Comparison of ENCODE assay signal across 15 mouse cellular contexts in genomic region chr16:90382701-90383280, GRCm38 (mm10). TPM values are rescaled to one million over a fixed set of nuclear protein-coding genes. Genes with fewer than 3 reads are reported as not detected.
A peak's percentile ranks its signal among the peaks of the same experiment; 100 is the strongest.
DNase-seq lines count a peak whose midpoint lies in the region; ATAC-seq and TF ChIP-seq lines count a peak whose summit lies in the region.
"Had no signal": no experiment of that assay in that cellular context is flagged by ENCODE, and none has a peak within 500 bp of the region (broad histone marks: within the 10 kb centered on the region; RNA-seq: fewer than 3 reads in every experiment).

No protein-coding gene starts in this region.

- no peak overlapping the region for H3K9ac ChIP-seq in heart, embryonic 12.5 days
- H3K9ac ChIP-seq in liver, postnatal 0 days (replicated peaks) = no peak overlapping the region
- no peak overlapping the region for H3K9ac ChIP-seq in liver, embryonic 12.5 days

- ATAC-seq in heart, embryonic 12.5 days (ENCODE audit: insufficient number of reproducible peaks, low FRiP score) = no peak
- no peak for ATAC-seq in liver, postnatal 0 days
- ATAC-seq in liver, embryonic 12.5 days = no peak

- H3K9me3 ChIP-seq in heart, embryonic 12.5 days (replicated peaks) = peaks cover 7% of the 10 kb centered on the region; the same call in 1 of the 2 replicates
- no peaks in the 10 kb centered on the region for H3K9me3 ChIP-seq in liver, postnatal 0 days (ENCODE audit: low read length)
- H3K9me3 ChIP-seq in liver, embryonic 12.5 days (replicated peaks) = peaks cover 5% of the 10 kb centered on the region; the same call in 1 of the 2 replicates

- H3K36me3 ChIP-seq in heart, embryonic 12.5 days = no peaks in the 10 kb centered on the region
- no peaks in the 10 kb centered on the region for H3K36me3 ChIP-seq in liver, postnatal 0 days (replicated peaks; ENCODE audit: insufficient read depth, low read length)
- no peaks in the 10 kb centered on the region for H3K36me3 ChIP-seq in liver, embryonic 12.5 days

- H3K27me3 ChIP-seq in heart, embryonic 12.5 days (replicated peaks) = peaks cover 5% of the 10 kb centered on the region; the same call in 1 of the 2 replicates
- peaks cover 30% of the 10 kb centered on the region for H3K27me3 ChIP-seq in liver, postnatal 0 days (ENCODE audit: insufficient read depth, low read length)
- H3K27me3 ChIP-seq in liver, embryonic 12.5 days (replicated peaks) = peaks cover 61% of the 10 kb centered on the region
- no peaks in the 10 kb centered on the region; the same call in 1 of the 2 replicates for H3K27me3 ChIP-seq in cerebellum, adult 2 months (ENCODE audit: control insufficient read depth, insufficient read depth, low read length)

- no peak overlapping the region for H3K4me3 ChIP-seq in heart, embryonic 12.5 days
- no peak overlapping the region for H3K4me3 ChIP-seq in liver, postnatal 0 days (ENCODE audit: low read depth, low read length)
- H3K4me3 ChIP-seq in liver, embryonic 12.5 days = no peak overlapping the region
- no peak overlapping the region for H3K4me3 ChIP-seq in cerebellum, adult 2 months (replicated peaks; ENCODE audit: insufficient read depth, low read depth, low read length)
- H3K4me3 ChIP-seq: myocyte had no signal

- no peak overlapping the region for H3K27ac ChIP-seq in heart, embryonic 12.5 days (ENCODE audit: poor library complexity, severe bottlenecking)
- no peak overlapping the region for H3K27ac ChIP-seq in liver, postnatal 0 days (ENCODE audit: low read depth)
- H3K27ac ChIP-seq in liver, embryonic 12.5 days = no peak overlapping the region
- H3K27ac ChIP-seq in cerebellum, adult 2 months (ENCODE audit: insufficient read depth, low read length) = no peak overlapping the region; the same call in 1 of the 2 replicates

- TF ChIP-seq EP300 in liver, postnatal 0 days (IDR thresholded peaks at IDR 0.05; ENCODE audit: low read depth) = no peak

- no peak for TF ChIP-seq CTCF in liver, postnatal 0 days (IDR thresholded peaks at IDR 0.05; ENCODE audit: low read depth)
- TF ChIP-seq CTCF in cerebellum, adult 2 months (IDR thresholded peaks at IDR 0.05; ENCODE audit: borderline replicate concordance, insufficient read depth, low read depth, low read length) = no peak

- TF ChIP-seq POLR2A in cerebellum, adult 2 months (IDR thresholded peaks at IDR 0.05; ENCODE audit: borderline replicate concordance, insufficient read depth, low read length) = no peak

- no peak overlapping the region for H3K4me2 ChIP-seq in heart, embryonic 12.5 days
- no peak overlapping the region for H3K4me2 ChIP-seq in liver, postnatal 0 days (ENCODE audit: low read depth, low read length)
- no peak overlapping the region for H3K4me2 ChIP-seq in liver, embryonic 12.5 days
- H3K4me2 ChIP-seq: midbrain, embryonic 11.5 days had no signal

- WGBS in heart, embryonic 12.5 days = 69% methylated on average over 10 of the region's 10 CpGs
- WGBS in liver, postnatal 0 days (ENCODE audit: insufficient replicate concordance) = 58% methylated on average over 10 of the region's 10 CpGs
- WGBS in liver, embryonic 12.5 days (ENCODE audit: insufficient replicate concordance) = 63% methylated on average over 10 of the region's 10 CpGs
- WGBS in cerebellum, adult 2 months = 12% methylated on average over 10 of the region's 10 CpGs

- peak; percentile 79 for DNase-seq in heart, adult 11 months
- peak; percentile 21 for DNase-seq in liver, postnatal 0 days
- peak; percentile 37 to 67 for DNase-seq in cerebellum, adult 2 months
- peak; percentile 42 to 55 for DNase-seq in cerebellum, postnatal 25 days
- DNase-seq in spleen, postnatal 36 days (ENCODE audit: low spot score in 2 of 2) = no peak
- DNase-seq: gastrocnemius, postnatal 14 days; heart, postnatal 10 days; kidney, adult 18-20 months; lung, adult 2 months; lung, postnatal 36 days; thymus, postnatal 14 days had no signal

- peaks cover 27% of the 10 kb centered on the region for H3K4me1 ChIP-seq in heart, embryonic 12.5 days (replicated peaks)
- peaks cover 16% of the 10 kb centered on the region for H3K4me1 ChIP-seq in liver, postnatal 0 days (ENCODE audit: insufficient read depth)
- peaks cover 7% of the 10 kb centered on the region for H3K4me1 ChIP-seq in liver, embryonic 12.5 days
- H3K4me1 ChIP-seq in cerebellum, adult 2 months (ENCODE audit: control insufficient read depth, insufficient read depth, low read length) = peaks cover 12% of the 10 kb centered on the region

RNA-seq across cellular contexts. Expression of gene Hunk, which starts 3.0 kb away (rescaled TPM):
- 19.3 and 22.4 TPM in 2 replicates for polyA plus RNA-seq in heart, embryonic 12.5 days (2016; fragmentation: Nextera tagmentation; extraction: Ambion mirVana)
- polyA plus RNA-seq in liver, postnatal 0 days (2015; fragmentation: Nextera tagmentation; extraction: Ambion mirVana) = 1.1 and 1.2 TPM in 2 replicates
- 2.6 and 2.8 TPM in 2 replicates for polyA plus RNA-seq in liver, embryonic 12.5 days (2016; fragmentation: Nextera tagmentation; extraction: Ambion mirVana)
- polyA plus RNA-seq in cerebellum, adult 2 months (2012; rRNA removed) = 12.6 and 12.8 TPM in 2 replicates

Comparison
In these comparisons a context has a peak if more than half of its experiments do, and no peak if none do; other contexts are left out.
1. DNase-seq: peak in heart, adult 11 months (single experiment), liver, postnatal 0 days (single experiment), cerebellum, adult 2 months (2 of 2) and cerebellum, postnatal 25 days (2 of 2); none in spleen, postnatal 36 days (0 of 2).